8 mouse cellular contexts compared by ENCODE assay signal in genomic region chr1:86532362-86533051, GRCm38 (mm10). TPM values are rescaled to one million over a fixed set of nuclear protein-coding genes. Genes with fewer than 3 reads are reported as not detected.
DNase-seq lines count a peak whose midpoint lies in the region; ATAC-seq and TF ChIP-seq lines count a peak whose summit lies in the region.

No protein-coding gene starts in this region.

- peak overlapping the region; percentile 58 for H3K27ac ChIP-seq in hindbrain, embryonic 11.5 days (ENCODE audit: low read depth, low read length)
- 0 out of 2 replicates have a peak overlapping the region, but pooled peaks have one; percentile 16 for H3K27ac ChIP-seq in lung, postnatal 0 days (ENCODE audit: low read length)

- no peak overlapping the region for H3K4me3 ChIP-seq in hindbrain, embryonic 11.5 days (ENCODE audit: low read depth, low read length)
- no peak overlapping the region for H3K4me3 ChIP-seq in lung, postnatal 0 days (ENCODE audit: low read depth, low read length)

- H3K36me3 ChIP-seq in hindbrain, embryonic 11.5 days (ENCODE audit: control insufficient read depth, insufficient read depth, low read length), result peaks cover 12% of the 10 kb centered on the region
- peaks cover 5% of the 10 kb centered on the region; the same call in 1 of the 2 replicates for H3K36me3 ChIP-seq in lung, postnatal 0 days (ENCODE audit: insufficient read depth, low read length)

- H3K4me1 ChIP-seq in hindbrain, embryonic 11.5 days (replicated peaks; ENCODE audit: control insufficient read depth, insufficient read depth, low read length), result peaks cover 6% of the 10 kb centered on the region
- H3K4me1 ChIP-seq in lung, postnatal 0 days (ENCODE audit: insufficient read depth, low read depth, low read length), result no peaks in the 10 kb centered on the region

- no peak; the same call in 1 of the 2 replicates for TF ChIP-seq EP300 in lung, postnatal 0 days (IDR thresholded peaks at IDR 0.05)

- DNase-seq in MEL-GATA-1-ER (ENCODE audit: extremely low read depth, low read depth), result peak; percentile 83
- peak; percentile 97 for DNase-seq in cerebellum, adult 9-10 months
- peak; percentile 83 to 98 for DNase-seq in frontal cortex, adult 2 months (ENCODE audit: extremely low spot score in 1 of 2, low spot score in 1 of 2)
- peak; percentile 99 for DNase-seq in hindbrain, embryonic 11.5 days (ENCODE audit: low spot score)
- DNase-seq in layer of hippocampus, adult 9-11 months, result peak; percentile 90
- peak; percentile 94 for DNase-seq in lung, postnatal 0 days (ENCODE audit: low spot score)
- DNase-seq in ovary, postnatal 14 days (ENCODE audit: low spot score), result peak; percentile 96
- peak; percentile 87 to 97 for DNase-seq in thymus, postnatal 10 days (ENCODE audit: low spot score in 2 of 2)

- peak; percentile 91 for TF ChIP-seq CTCF in lung, postnatal 0 days (IDR thresholded peaks at IDR 0.05)

- H3K4me2 ChIP-seq in hindbrain, embryonic 11.5 days (replicated peaks; ENCODE audit: low read depth, low read length), result no peak overlapping the region
- no peak overlapping the region for H3K4me2 ChIP-seq in lung, postnatal 0 days (replicated peaks; ENCODE audit: low read depth, low read length)

- H3K9me3 ChIP-seq in hindbrain, embryonic 11.5 days (ENCODE audit: control insufficient read depth, low read length), result no peaks in the 10 kb centered on the region
- H3K9me3 ChIP-seq in lung, postnatal 0 days (ENCODE audit: low read length), result no peaks in the 10 kb centered on the region

- ATAC-seq in hindbrain, embryonic 11.5 days (ENCODE audit: low FRiP score), result peak; percentile 63
- peak; percentile 32 for ATAC-seq in lung, postnatal 0 days

- H3K27me3 ChIP-seq in hindbrain, embryonic 11.5 days (ENCODE audit: control insufficient read depth, insufficient read depth, low read length), result no peaks in the 10 kb centered on the region
- H3K27me3 ChIP-seq in lung, postnatal 0 days (replicated peaks; ENCODE audit: insufficient read depth, low read length), result no peaks in the 10 kb centered on the region

- 22% methylated on average over 11 of the region's 11 CpGs for WGBS in hindbrain, embryonic 11.5 days
- 23% methylated on average over 11 of the region's 11 CpGs for WGBS in lung, postnatal 0 days

- no peak overlapping the region for H3K9ac ChIP-seq in hindbrain, embryonic 11.5 days (ENCODE audit: low read depth, low read length)
- no peak overlapping the region for H3K9ac ChIP-seq in lung, postnatal 0 days (replicated peaks; ENCODE audit: low read depth)

RNA-seq across cellular contexts. Expression of gene Ptma, which starts 6.0 kb away (rescaled TPM):
- polyA plus RNA-seq in frontal cortex, adult 2 months (2012; rRNA removed), result 707 and 751 TPM in 2 replicates
- 3,351 and 3,402 TPM in 2 replicates for polyA plus RNA-seq in hindbrain, embryonic 11.5 days (2014; fragmentation: Nextera tagmentation; extraction: Ambion mirVana)
- 1,264 and 1,361 TPM in 2 replicates for polyA plus RNA-seq in lung, postnatal 0 days (2015; fragmentation: Nextera tagmentation; extraction: Ambion mirVana)

RNA-seq across cellular contexts. Expression of gene Pde6d, which starts 49.9 kb away (rescaled TPM):
- polyA plus RNA-seq in frontal cortex, adult 2 months (2012; rRNA removed), result 66.1 and 72.3 TPM in 2 replicates
- 91.9 and 96.0 TPM in 2 replicates for polyA plus RNA-seq in hindbrain, embryonic 11.5 days (2014; fragmentation: Nextera tagmentation; extraction: Ambion mirVana)
- polyA plus RNA-seq in lung, postnatal 0 days (2015; fragmentation: Nextera tagmentation; extraction: Ambion mirVana), result 43.4 and 50.4 TPM in 2 replicates

RNA-seq across cellular contexts. Expression of gene Cops7b, which starts 50.2 kb away (rescaled TPM):
- 34.7 and 39.7 TPM in 2 replicates for polyA plus RNA-seq in frontal cortex, adult 2 months (2012; rRNA removed)
- 49.7 and 63.7 TPM in 2 replicates for polyA plus RNA-seq in hindbrain, embryonic 11.5 days (2014; fragmentation: Nextera tagmentation; extraction: Ambion mirVana)
- 18.0 and 19.3 TPM in 2 replicates for polyA plus RNA-seq in lung, postnatal 0 days (2015; fragmentation: Nextera tagmentation; extraction: Ambion mirVana)
